Mouse (Mus musculus) neural tube, embryonic 15.5 days (tissue): ENCODE measurements at regions not wholly inside any gene's neighbourhood (a gene's known extent, or its start where the extent isn't known, plus 50 kb on each side); places are given as distances from the start of the nearest gene placed in this dataset.

Source experiments
- ATAC-seq: fragments of 200-750 bp; cut with Nextera tagmentation; 2 replicates; pipeline ENCODE4 v1.8.0; 2017; ENCODE audit warnings: mild to moderate bottlenecking, moderate TSS enrichment, moderate library complexity; ENCODE audit not compliant: low FRiP score
- H3K27ac ChIP-seq: fragments of 300-500 bp; sonication (generic); replicated peaks from 2 replicates; pipeline ENCODE4 v1.5.1; 2015; ENCODE audit warnings: mild to moderate bottlenecking, inconsistent platforms
- H3K27me3 ChIP-seq: fragments of 300-500 bp; sonication (generic); replicated peaks from 2 replicates; pipeline ENCODE4 v1.6.1; 2015; ENCODE audit warnings: inconsistent platforms
- H3K36me3 ChIP-seq: fragments of 300-500 bp; sonication (generic); 2 replicates; pipeline ENCODE4 v1.6.1; 2015; ENCODE audit warnings: inconsistent platforms
- H3K4me1 ChIP-seq: fragments of 300-500 bp; sonication (generic); 2 replicates; pipeline ENCODE4 v1.6.1; 2015; ENCODE audit warnings: inconsistent platforms
- H3K4me2 ChIP-seq: fragments of 300-500 bp; sonication (generic); 2 replicates; pipeline ENCODE4 v1.6.1; 2015; ENCODE audit warnings: inconsistent platforms, mild to moderate bottlenecking, moderate library complexity
- H3K4me3 ChIP-seq: fragments of 300-500 bp; sonication (generic); replicated peaks from 2 replicates; pipeline ENCODE4 v1.5.1; 2015; ENCODE audit warnings: mild to moderate bottlenecking, inconsistent platforms
- H3K9ac ChIP-seq: fragments of 300-500 bp; sonication (generic); replicated peaks from 2 replicates; pipeline ENCODE4 v1.6.1; 2015; ENCODE audit warnings: mild to moderate bottlenecking, inconsistent platforms
- H3K9me3 ChIP-seq: fragments of 300-500 bp; sonication (generic); replicated peaks from 2 replicates; pipeline ENCODE4 v1.6.1; 2016; ENCODE audit warnings: inconsistent platforms
- WGBS: fragments of 180-500 bp; shearing (Covaris S2); methylation state at CpG from one replicate; pipeline ENCODE4 v1.1.7; 2015; ENCODE audit warnings: mixed read lengths; 5-methylcytosine and 5-hydroxymethylcytosine counted together

DNA sequence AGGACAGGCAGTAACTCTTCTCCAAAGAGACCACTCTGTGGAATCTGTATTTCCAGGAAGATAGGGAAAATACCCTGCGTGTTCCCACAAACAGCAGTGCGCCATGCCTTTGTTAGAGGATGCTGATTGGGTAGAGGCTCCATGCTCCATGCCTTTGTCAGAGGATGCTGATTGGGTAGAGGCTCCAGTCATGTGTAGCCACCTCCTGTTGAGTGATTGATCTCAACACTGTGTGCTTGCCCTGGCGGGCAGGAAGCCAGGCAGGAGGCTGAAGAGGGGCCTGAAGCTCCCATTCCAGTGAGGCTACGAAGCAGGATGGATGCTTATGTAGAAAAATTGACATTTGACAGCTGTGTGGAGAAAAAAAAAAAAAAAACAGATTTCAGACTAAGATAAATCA, 131.9 kb upstream of the Prr30 start:
- no peak for ATAC-seq
- H3K9ac ChIP-seq: no peak overlapping the region

DNA sequence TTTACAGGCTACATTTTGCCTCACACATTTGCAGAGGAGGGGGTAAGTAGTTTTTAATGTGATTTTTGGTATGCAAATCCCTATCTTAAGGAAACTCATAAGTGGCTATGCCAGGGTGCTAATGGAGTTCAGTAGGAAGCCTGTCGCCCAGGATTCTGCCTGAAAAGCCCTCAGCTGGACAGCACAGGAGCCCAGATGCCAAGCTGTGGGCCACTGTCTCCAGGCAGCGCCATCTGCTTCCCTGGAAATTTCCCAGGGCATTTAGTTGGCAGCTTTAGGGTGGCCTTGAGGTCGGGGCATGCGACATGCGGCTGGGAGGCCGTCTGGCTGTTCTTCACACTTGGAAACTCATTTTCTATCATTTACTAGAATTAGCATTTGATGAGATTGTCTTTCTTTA, 127.3 kb upstream of the Prr30 start:
- Histone ChIP-seq H3K4me1 (peaks cover 11% of the 10 kb centered on the region), H3K27ac (no peak overlapping the region), H3K36me3 (no peaks in the 10 kb centered on the region), H3K9ac (no peak overlapping the region), H3K9me3 (no peaks in the 10 kb centered on the region), H3K4me3 (no peak overlapping the region), H3K27me3 (no peaks in the 10 kb centered on the region), H3K4me2 (no peak overlapping the region)
- WGBS: 28% methylated on average over 6 of the region's 6 CpGs
- ATAC-seq: peak; percentile 41; the same call in 1 of the 2 replicates

More for the DNA sequence above, 131.9 kb upstream of the Prr30 start:
- Histone ChIP-seq H3K27me3 (no peaks in the 10 kb centered on the region), H3K4me2 (no peak overlapping the region), H3K9me3 (no peaks in the 10 kb centered on the region), H3K36me3 (no peaks in the 10 kb centered on the region), H3K4me1 (0 out of 2 replicates have a peak, but pooled peaks cover 6% of the 10 kb centered on the region), H3K27ac (no peak overlapping the region), H3K4me3 (no peak overlapping the region)
- WGBS: 57% methylated on average over 4 of the region's 4 CpGs

DNA sequence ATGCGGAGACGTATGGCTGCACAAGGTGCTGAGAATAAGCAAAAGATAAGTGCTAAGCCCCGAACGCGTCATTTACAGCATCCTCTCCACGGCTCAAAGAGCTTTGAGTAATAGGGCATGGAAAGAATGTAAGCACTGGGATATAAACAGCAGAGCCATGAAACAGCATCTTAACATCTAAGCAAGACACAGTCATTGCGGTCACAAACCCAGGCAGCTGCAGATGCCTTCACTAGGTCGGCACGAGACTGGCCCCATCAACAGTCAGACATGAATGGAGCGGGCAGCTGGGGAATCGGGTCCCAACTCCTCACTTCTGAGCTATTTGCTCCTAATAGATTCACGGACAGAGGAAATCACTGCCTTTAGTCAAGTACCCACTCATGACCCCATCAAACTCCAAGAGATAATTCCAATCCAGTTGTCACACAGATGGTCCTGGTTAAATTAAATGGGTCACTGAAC, 126.4 kb upstream of the Prr30 start:
- no peak overlapping the region for H3K9ac ChIP-seq
- 38% methylated on average over 12 of the region's 12 CpGs for WGBS
- H3K9me3 ChIP-seq: no peaks in the 10 kb centered on the region
- H3K36me3 ChIP-seq: no peaks in the 10 kb centered on the region
- no peak overlapping the region for H3K27ac ChIP-seq
- no peak; the same call in 1 of the 2 replicates for ATAC-seq
- H3K4me1 ChIP-seq: peaks cover 11% of the 10 kb centered on the region
- no peak overlapping the region for H3K4me3 ChIP-seq
- no peaks in the 10 kb centered on the region for H3K27me3 ChIP-seq
- peak overlapping the region; percentile 1; the same call in 1 of the 2 replicates for H3K4me2 ChIP-seq

DNA sequence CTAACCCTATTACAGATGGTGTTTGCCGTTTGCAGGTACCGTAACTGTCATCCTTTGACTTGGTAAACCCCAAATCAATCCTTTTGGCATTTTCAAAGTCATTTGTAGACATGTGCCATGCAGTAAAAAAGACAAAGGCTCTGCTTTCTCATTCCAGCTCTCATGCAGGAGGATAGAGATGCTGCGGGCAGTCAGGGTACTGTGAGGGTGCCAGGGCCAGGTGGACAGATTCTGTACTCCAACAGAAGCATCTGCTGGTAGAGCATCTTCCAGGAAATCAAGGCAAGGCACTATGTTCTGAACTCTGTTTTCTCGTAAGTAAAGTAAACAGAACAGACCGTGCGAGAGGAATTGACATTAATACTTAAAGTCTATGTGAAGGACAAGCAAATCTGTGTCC, 123.2 kb upstream of the Prr30 start:
- no peaks in the 10 kb centered on the region for H3K27me3 ChIP-seq
- no peak overlapping the region for H3K4me3 ChIP-seq
- H3K27ac ChIP-seq: no peak overlapping the region
- H3K36me3 ChIP-seq: no peaks in the 10 kb centered on the region
- no peaks in the 10 kb centered on the region for H3K9me3 ChIP-seq
- peaks cover 11% of the 10 kb centered on the region for H3K4me1 ChIP-seq
- H3K9ac ChIP-seq: no peak overlapping the region
- no peak overlapping the region for H3K4me2 ChIP-seq
- ATAC-seq: no peak
- WGBS: 86% methylated on average over 6 of the region's 6 CpGs

DNA sequence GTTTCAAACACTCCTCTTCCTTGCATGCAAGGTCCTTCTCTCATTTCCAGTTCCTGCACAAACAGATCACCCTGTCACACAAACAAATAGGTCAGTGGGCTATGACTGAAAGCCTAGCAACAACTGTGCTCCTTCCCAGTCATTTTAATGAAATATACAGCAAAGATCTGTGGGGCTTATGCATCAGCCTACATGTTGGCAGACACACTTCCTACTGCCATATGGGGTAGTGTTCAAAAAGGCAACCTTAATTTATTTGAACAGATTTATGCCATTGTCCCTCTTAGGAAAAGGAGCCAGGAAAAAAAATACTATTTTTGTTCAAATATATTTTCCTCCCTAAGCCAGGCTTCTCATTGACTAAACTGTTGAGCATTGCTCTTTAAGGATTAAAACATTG, 107.8 kb upstream of the Prr30 start:
- no peak overlapping the region for H3K27ac ChIP-seq
- no peak for ATAC-seq
- no peaks in the 10 kb centered on the region for H3K36me3 ChIP-seq
- H3K27me3 ChIP-seq: no peaks in the 10 kb centered on the region
- no peaks in the 10 kb centered on the region for H3K4me1 ChIP-seq
- no peaks in the 10 kb centered on the region for H3K9me3 ChIP-seq
- no peak overlapping the region for H3K9ac ChIP-seq
- no peak overlapping the region for H3K4me2 ChIP-seq
- no peak overlapping the region for H3K4me3 ChIP-seq

DNA sequence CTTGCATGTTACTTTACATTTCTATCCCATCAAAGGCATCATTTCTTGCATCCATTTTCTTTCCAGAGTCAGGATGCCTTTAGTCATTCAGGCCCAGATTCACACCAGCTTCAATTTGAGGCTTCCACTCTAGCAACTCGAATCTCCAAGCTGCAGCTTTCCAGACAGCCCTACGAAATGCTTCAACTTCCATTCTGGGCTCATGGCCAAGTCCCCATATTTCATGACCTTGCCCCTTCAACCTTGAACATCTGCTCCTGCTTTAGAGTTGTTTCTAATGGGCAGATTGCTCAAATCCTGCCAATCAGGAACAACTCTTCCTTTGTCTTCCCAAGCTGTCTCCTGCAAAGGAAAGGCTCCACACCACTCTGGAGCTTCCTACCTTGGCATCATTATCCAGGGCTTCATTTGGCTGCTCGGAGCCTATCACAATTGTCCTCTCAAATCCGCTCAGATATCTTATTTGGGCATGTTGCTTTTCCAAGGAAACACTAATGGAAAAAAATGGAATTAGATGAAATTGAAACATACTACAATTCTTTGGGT, 104.4 kb upstream of the Prr30 start:
- Histone ChIP-seq H3K9me3 (no peaks in the 10 kb centered on the region), H3K4me1 (no peaks in the 10 kb centered on the region), H3K9ac (no peak overlapping the region), H3K27ac (no peak overlapping the region), H3K4me2 (no peak overlapping the region), H3K4me3 (no peak overlapping the region), H3K36me3 (no peaks in the 10 kb centered on the region), H3K27me3 (no peaks in the 10 kb centered on the region)
- 48% methylated on average over 4 of the region's 4 CpGs for WGBS
- no peak for ATAC-seq

DNA sequence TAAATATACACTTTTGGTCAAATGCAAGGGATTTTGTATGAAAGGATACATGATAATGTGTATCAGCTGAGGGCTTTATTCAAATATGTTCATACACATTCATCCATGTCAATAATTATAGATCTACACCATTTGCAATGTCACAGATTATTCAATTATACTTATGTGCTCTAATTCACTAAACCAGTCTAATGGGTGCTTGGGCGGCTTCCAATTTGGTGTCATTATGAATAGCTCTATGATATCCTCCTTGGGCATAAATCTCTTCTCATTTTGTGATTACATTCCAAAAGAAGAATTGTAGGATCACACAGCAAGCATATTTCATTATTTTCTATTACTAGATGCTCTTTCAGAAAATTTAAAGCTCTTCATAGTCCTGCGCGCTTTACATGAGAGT, 97.7 kb upstream of the Prr30 start:
- Histone ChIP-seq H3K4me3 (no peak overlapping the region), H3K9me3 (no peaks in the 10 kb centered on the region), H3K9ac (no peak overlapping the region), H3K27ac (no peak overlapping the region), H3K36me3 (no peaks in the 10 kb centered on the region), H3K27me3 (no peaks in the 10 kb centered on the region), H3K4me2 (no peak overlapping the region), H3K4me1 (no peaks in the 10 kb centered on the region)
- no peak for ATAC-seq
- 73% methylated on average over 3 of the region's 3 CpGs for WGBS

DNA sequence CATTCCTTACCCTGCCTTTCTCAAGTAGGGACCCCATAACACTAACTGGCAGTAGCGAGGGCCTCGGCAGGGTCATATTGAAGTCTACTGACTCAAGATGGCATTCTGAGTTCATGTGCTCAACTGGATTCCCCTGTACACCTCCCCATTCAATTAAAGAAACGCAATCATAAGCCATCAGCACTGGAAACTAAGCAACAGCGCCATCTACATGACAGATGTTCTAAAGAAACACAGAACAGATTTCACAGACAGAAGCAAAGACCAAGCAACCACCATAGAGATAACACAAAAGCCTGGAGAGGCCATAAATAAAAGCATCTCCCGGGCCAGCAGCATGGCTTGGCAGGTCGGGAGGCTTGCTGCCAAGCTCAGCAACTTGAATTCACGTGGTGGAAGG, 94.6 kb upstream of the Prr30 start:
- Histone ChIP-seq H3K36me3 (no peaks in the 10 kb centered on the region), H3K27me3 (no peaks in the 10 kb centered on the region), H3K27ac (no peak overlapping the region), H3K9me3 (no peaks in the 10 kb centered on the region), H3K4me3 (no peak overlapping the region), H3K4me1 (peaks cover 2% of the 10 kb centered on the region; the same call in 1 of the 2 replicates), H3K4me2 (no peak overlapping the region), H3K9ac (no peak overlapping the region)
- WGBS: 23% methylated on average over 7 of the region's 7 CpGs
- ATAC-seq: no peak; the same call in 1 of the 2 replicates

DNA sequence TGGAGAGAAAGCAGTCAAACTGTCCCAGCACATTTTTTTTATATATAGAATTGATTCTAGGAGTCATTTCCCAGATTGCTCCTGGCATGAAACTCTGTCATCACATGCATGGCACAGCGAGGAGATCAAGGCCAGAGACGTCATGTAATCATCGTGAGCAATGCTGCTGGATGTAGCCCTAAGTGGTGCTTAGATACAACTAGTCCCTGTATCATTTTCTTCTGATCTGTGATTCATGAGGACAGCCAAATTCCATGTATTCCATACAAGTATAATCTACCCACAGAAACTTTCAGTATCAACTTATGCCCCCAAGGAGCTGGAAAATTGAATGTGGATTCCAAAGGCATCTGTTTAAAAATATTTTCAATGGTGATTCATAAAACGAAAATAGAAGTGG, 87.6 kb upstream of the Prr30 start:
- H3K4me2 ChIP-seq: no peak overlapping the region
- no peaks in the 10 kb centered on the region for H3K27me3 ChIP-seq
- H3K36me3 ChIP-seq: no peaks in the 10 kb centered on the region
- no peaks in the 10 kb centered on the region for H3K9me3 ChIP-seq
- no peak overlapping the region for H3K27ac ChIP-seq
- no peak overlapping the region for H3K9ac ChIP-seq
- H3K4me3 ChIP-seq: no peak overlapping the region
- ATAC-seq: no peak
- peaks cover 2% of the 10 kb centered on the region; the same call in 1 of the 2 replicates for H3K4me1 ChIP-seq
- WGBS: 95% methylated on average over 4 of the region's 4 CpGs

DNA sequence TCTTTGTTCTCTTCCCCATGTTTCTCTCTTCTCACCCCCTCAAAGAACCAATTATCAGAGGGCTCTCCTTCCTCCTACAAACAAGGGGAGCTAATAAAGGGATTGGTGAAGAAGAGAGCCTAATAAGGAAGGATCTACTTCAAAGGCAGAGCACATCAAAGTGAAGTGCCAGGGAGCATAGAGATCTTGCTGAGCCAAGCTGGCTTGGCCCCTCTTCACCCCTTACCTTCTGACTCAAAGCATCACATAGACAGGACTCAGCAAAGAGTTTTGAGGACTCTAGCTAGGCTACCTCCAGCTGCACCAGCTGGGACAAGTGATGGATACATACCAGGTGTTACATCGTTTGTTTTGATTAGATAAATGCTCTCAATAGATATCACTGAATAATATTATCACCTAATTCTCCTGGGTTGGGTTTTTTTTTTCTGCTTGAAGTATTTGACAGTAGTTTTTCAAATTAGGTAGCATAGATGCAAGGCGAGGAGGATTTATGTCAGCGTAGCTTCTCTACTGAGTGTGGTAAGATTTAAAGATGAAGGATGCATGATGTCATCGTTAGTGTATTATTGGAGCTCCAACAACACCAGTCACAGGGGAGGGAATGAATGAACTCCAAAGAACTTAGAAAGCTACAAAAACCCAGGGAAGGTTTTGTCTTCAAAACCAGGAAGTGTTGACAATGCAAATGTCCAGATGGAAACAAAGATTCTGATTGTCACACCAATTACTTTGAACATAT, 69.1 kb upstream of the Prr30 start:
- Histone ChIP-seq H3K27ac (no peak overlapping the region), H3K36me3 (no peaks in the 10 kb centered on the region), H3K4me2 (no peak overlapping the region), H3K9ac (no peak overlapping the region), H3K27me3 (no peaks in the 10 kb centered on the region), H3K4me1 (no peaks in the 10 kb centered on the region), H3K9me3 (no peaks in the 10 kb centered on the region), H3K4me3 (no peak overlapping the region)
- ATAC-seq: no peak
- WGBS: 65% methylated on average over 4 of the region's 4 CpGs

DNA sequence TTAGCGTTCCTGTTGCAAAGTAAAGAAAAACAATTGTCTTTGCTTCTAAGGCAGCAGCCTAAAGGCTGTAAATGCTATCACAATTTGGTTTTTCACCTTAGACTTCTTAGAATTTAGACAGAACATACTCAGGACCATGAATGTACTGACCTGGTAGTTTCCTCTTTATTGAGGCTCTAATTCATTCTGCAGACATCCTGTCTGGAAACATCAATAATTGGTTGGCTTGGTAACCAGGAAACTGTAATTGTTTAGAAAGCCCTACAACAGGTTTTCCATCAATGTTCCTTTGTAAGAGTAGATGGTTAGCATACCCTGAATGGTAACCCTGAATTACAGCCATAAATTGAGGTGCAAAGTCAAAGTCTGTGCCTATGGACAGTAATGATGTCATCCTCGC, 67.4 kb upstream of the Prr30 start:
- no peaks in the 10 kb centered on the region for H3K9me3 ChIP-seq
- 69% methylated on average over 2 of the region's 2 CpGs for WGBS
- no peak for ATAC-seq

More for the DNA sequence above, 67.4 kb upstream of the Prr30 start:
- Histone ChIP-seq H3K9ac (no peak overlapping the region), H3K4me2 (no peak overlapping the region), H3K27me3 (no peaks in the 10 kb centered on the region), H3K4me1 (no peaks in the 10 kb centered on the region), H3K4me3 (no peak overlapping the region), H3K27ac (no peak overlapping the region), H3K36me3 (no peaks in the 10 kb centered on the region)
